Mouse (Mus musculus) brown adipose tissue, adult 24 weeks (tissue): ENCODE data around the gene Med16. TPM values are rescaled to one million over a fixed set of nuclear protein-coding genes. Genes with fewer than 3 reads are reported as not detected.

ENCODE experiments used
- H3K27ac ChIP-seq: fragments of 200-500 bp; replicated peaks from 2 replicates; pipeline ENCODE4 v1.5.1; 2012; ENCODE audit warnings: low read depth, mild to moderate bottlenecking, low read length
- H3K4me1 ChIP-seq: fragments of 200-500 bp; 2 replicates; pipeline ENCODE4 v1.6.1; 2012; ENCODE audit warnings: low read length, mixed read lengths; ENCODE audit not compliant: control insufficient read depth, insufficient read depth, insufficient read length
- H3K4me3 ChIP-seq: fragments of 200-500 bp; 2 replicates; pipeline ENCODE4 v1.5.1; 2012; ENCODE audit warnings: low read depth, mild to moderate bottlenecking, low read length, moderate library complexity; ENCODE audit not compliant: insufficient read depth
- polyA plus RNA-seq: library from polyadenylated mRNA; stranded (reverse); fragments of >200 nt; gene quantifications from 2 replicates; pipeline ENCODE4 v1.2.4, GENCODE M21; 2012; ENCODE audit not compliant: missing spikeins, insufficient read depth, insufficient read length

The Med16 gene
- 11.2 and 12.9 TPM in 2 replicates for polyA plus RNA-seq

GRCm38 (mm10) chr10:79908167-79909091, at the start of gene Med16:
Gene Med16, minus strand, starts transcription at chr10:79908923.
- Histone ChIP-seq H3K4me1 (no peaks in the 10 kb centered on the region), H3K27ac (peak within 1 kb of the TSS; percentile 99), H3K4me3 (peak within 1 kb of the TSS; percentile 96)

GRCm38 (mm10) chr10:79958140-79958816, 49.6 kb upstream of the Med16 start:
- no peak overlapping the region for H3K27ac ChIP-seq
- peak overlapping the region; percentile 21; the same call in 1 of the 2 replicates for H3K4me3 ChIP-seq
- H3K4me1 ChIP-seq, result no peaks in the 10 kb centered on the region

- Histone ChIP-seq H3K27ac (no peak overlapping the region), H3K4me1 (no peaks in the 10 kb centered on the region), H3K4me3 (no peak overlapping the region)
Measured at GRCm38 (mm10) chr10:79956643-79957154, 48.0 kb upstream of the Med16 start.

GRCm38 (mm10) chr10:79955691-79956090, 47.0 kb upstream of the Med16 start:
- H3K27ac ChIP-seq, result no peak overlapping the region
- no peak overlapping the region for H3K4me3 ChIP-seq

GRCm38 (mm10) chr10:79953946-79954345, 45.2 kb upstream of the Med16 start:
- Histone ChIP-seq H3K27ac (no peak overlapping the region), H3K4me3 (no peak overlapping the region)

More at GRCm38 (mm10) chr10:79955691-79956090, 47.0 kb upstream of the Med16 start:
- H3K4me1 ChIP-seq, result no peaks in the 10 kb centered on the region

GRCm38 (mm10) chr10:79950661-79951060, 41.9 kb upstream of the Med16 start:
- no peak overlapping the region for H3K27ac ChIP-seq
- H3K4me1 ChIP-seq, result no peaks in the 10 kb centered on the region
- no peak overlapping the region for H3K4me3 ChIP-seq

More at GRCm38 (mm10) chr10:79953946-79954345, 45.2 kb upstream of the Med16 start:
- no peaks in the 10 kb centered on the region for H3K4me1 ChIP-seq

- H3K27ac ChIP-seq, result no peak overlapping the region
- no peak overlapping the region for H3K4me3 ChIP-seq
- no peaks in the 10 kb centered on the region for H3K4me1 ChIP-seq
Measured at GRCm38 (mm10) chr10:79949873-79950272, 41.1 kb upstream of the Med16 start.

GRCm38 (mm10) chr10:79947502-79947901, 38.8 kb upstream of the Med16 start:
- Histone ChIP-seq H3K4me3 (no peak overlapping the region), H3K4me1 (no peaks in the 10 kb centered on the region), H3K27ac (no peak overlapping the region)

GRCm38 (mm10) chr10:79946752-79947322, 38.1 kb upstream of the Med16 start:
- Histone ChIP-seq H3K4me1 (no peaks in the 10 kb centered on the region), H3K27ac (no peak overlapping the region), H3K4me3 (no peak overlapping the region)

GRCm38 (mm10) chr10:79945507-79946234, 36.9 kb upstream of the Med16 start:
- Histone ChIP-seq H3K27ac (no peak overlapping the region), H3K4me3 (no peak overlapping the region), H3K4me1 (no peaks in the 10 kb centered on the region)

GRCm38 (mm10) chr10:79943471-79943901, 34.8 kb upstream of the Med16 start:
- H3K27ac ChIP-seq, result no peak overlapping the region
- no peak overlapping the region for H3K4me3 ChIP-seq
- H3K4me1 ChIP-seq, result no peaks in the 10 kb centered on the region

GRCm38 (mm10) chr10:79942988-79943387, 34.3 kb upstream of the Med16 start:
- Histone ChIP-seq H3K4me3 (no peak overlapping the region), H3K27ac (no peak overlapping the region), H3K4me1 (no peaks in the 10 kb centered on the region)

GRCm38 (mm10) chr10:79940749-79941148, 32.0 kb upstream of the Med16 start:
- Histone ChIP-seq H3K27ac (no peak overlapping the region), H3K4me1 (peaks cover 11% of the 10 kb centered on the region), H3K4me3 (no peak overlapping the region)

GRCm38 (mm10) chr10:79937775-79938526, 29.2 kb upstream of the Med16 start:
- Histone ChIP-seq H3K27ac (no peak overlapping the region), H3K4me1 (peaks cover 29% of the 10 kb centered on the region), H3K4me3 (no peak overlapping the region)
